Mouse (Mus musculus) E14TG2a.4 (cell line): ENCODE measurements around the gene Hoxd4.

Source experiments
- CTCF ChIP-seq: conservative IDR thresholded peaks from 2 replicates; pipeline ENCODE4 v1.5.1; 2014; ENCODE audit warnings: low read length
- NANOG ChIP-seq: IDR thresholded peaks from 2 replicates; pipeline ENCODE4 v1.6.1; 2014; ENCODE audit warnings: borderline replicate concordance, low read length, mixed read lengths
- POU5F1 ChIP-seq: IDR thresholded peaks from 2 replicates; pipeline ENCODE4 v1.6.1; 2014; ENCODE audit warnings: low read length, borderline replicate concordance

DNA sequence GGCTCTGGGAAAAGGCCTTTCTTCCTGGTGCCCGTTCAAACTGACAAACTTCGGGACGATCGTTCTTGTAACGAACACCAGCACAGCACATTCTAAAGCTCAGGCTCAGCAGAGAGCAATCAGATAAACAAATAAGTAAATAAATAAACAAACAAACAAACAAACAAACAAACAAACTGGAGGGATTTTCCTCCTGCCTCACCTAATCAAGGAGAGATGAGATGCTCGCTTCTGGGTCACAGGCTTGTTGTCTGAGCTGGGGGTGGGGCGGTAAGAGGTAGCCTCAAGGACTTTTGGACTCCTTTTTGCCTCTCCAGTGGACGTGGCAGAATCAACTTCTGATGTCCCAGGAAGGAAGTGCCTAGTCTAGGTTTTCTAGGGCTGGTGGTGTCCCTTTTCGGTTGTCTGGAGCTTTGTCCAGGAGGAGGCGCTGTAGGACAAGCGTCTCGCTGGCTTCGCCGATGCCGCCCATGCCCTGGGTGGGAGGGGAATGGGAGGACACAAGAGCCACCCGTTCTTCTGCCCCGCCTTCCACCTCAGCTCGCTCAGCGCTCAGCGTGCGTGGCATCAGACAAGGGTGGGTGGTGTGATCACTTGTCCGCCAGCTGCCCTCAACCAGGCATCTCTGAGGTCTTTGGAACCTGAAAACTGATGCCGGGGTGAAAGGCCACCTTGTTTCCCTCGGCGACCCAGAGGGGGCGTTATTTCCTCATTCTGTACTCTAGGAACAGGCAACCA lies 3.9 kb downstream of the Hoxd4 start:
- peak; percentile 39 for TF ChIP-seq CTCF
- no peak for TF ChIP-seq NANOG
- no peak for TF ChIP-seq POU5F1
